Mouse (Mus musculus) spleen, adult 18-20 months (tissue): ENCODE results near the gene Pwp2.
A peak's percentile ranks its signal among the peaks of the same experiment; 100 is the strongest.
"Not testable (repeated sequence)": the region's sequence is repeated elsewhere in the genome, so short reads cannot be mapped to it uniquely, and the experiment has no call there.

Source experiments
- DNase-seq, 2 experiments: peaks; one replicate each; pipeline ENCODE4 v3.0.0; 2022; ENCODE audit warnings: mixed read lengths in 2 of 2

Pwp2 gene

GRCm38 (mm10) chr10:78184531-78185380 lies at the start of gene Pwp2:
Gene Pwp2 (minus strand): TSS chr10:78185149.
- DNase-seq = peak; percentile 79 to 87

- no peak for DNase-seq
These were observed 48.8 kb upstream of the Pwp2 start for GRCm38 (mm10) chr10:78233756-78234155.

- DNase-seq = no peak
These were observed 48.2 kb upstream of the Pwp2 start for GRCm38 (mm10) chr10:78233161-78233560.

- no peak for DNase-seq
These were observed 47.5 kb upstream of the Pwp2 start for GRCm38 (mm10) chr10:78232301-78232980.

DNA sequence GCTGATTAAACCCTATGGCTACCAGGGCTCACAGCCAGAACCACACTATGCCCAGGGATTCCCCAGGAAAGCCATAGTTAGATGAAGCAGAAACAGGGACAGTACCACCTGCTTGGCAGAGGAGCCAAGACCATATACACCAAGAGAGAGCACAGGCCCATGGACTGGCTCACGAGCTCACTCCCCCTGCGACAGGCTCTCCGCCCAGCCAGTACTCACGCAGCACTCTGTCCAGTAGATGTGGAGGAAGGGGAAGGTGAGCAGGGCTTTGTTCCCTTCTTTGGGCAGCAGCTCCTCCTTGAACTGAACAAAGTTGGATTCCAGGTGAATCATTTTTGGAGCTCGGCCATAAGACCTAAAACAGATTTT lies 43.6 kb upstream of the Pwp2 start:
- DNase-seq = no peak

DNA sequence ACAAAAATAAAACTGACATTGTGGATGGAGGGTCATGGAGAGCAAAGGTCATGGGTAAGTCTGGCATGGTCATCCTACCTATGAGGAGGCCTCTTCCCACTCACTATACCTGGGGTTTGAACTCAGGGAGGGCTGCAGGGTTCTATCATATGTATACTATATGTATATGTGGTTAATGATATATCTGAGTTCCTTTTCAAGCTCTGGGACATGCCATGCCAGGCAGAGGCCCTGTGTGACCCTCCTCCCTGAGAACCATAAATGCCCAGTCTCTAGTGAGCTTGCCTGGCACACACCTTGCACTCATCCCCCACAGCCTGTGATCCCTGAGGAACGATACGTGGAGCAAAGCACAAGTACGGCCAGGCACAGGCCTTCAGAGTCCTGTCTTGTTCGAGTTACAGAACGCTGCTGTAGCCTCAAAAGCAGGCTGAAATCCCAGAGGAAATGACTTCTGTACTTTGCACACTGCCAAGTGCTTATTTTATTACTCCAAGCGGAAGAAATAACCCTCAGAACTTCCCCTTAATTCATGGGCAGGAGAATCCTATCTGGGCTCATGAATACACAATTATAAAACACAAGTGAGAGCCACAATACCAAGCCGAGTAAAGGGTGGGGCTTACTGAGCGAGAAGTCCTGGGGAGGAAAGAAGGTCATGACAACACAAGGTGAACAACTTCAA lies 43.1 kb upstream of the Pwp2 start:
- DNase-seq = no peak

DNA sequence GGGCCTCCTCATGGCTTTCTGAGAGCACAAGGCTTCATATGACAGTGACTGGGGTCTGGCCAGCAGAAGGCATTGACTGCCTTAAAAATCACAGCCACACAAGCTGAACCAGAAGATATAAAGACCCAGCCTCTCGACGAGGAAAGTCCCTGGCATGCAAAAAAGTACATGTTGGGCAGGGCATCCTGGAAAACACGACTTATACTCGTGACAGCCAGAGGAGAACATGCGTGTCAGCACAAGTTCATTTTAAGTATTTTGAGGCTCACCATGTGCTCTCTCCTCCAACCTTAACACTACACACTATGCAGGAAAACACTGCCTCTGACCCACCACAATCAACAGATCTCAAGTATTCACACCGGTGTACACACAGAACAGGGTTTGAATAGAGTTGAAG lies 39.2 kb upstream of the Pwp2 start:
- DNase-seq = no peak

DNA sequence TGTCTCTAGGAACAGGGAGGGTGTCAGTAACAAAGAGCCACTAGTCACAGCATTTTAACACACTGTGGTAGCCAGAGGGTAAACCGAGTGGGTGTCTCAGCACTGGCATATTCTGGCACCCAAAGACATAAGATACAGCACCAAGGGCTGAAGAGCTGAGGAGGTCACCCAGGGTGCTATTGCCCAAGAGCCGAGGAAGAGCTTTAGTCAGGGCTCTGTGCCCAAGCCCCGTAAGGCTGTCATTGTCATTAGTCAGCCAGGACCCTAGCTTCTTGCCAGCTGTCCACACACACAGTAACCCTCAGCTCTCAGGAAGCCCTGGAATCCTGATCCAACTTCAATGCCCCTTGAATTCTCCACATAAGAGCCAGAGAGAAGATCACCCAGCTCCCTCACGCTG lies 38.0 kb upstream of the Pwp2 start:
- DNase-seq = no peak

- no peak for DNase-seq
These were observed 36.4 kb upstream of the Pwp2 start for GRCm38 (mm10) chr10:78221315-78221714.

DNA sequence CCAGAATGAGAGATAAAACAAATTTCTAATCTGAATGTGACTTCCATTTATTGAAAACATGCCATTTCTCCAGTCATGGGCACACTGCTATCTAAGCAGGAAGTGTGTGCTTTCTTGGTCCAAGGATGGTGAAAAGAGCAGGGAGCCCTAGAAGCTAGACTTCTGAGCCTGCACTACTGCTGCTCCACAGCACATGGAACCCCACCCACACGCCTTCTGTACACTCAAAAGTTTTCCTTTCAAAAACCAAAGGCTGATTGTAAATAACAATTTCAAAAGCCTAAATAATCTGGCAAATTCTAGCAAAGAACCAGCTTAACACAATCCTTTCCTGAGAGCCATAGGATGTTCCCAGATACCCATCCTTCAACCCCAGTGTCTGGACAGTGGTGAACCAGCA lies 34.6 kb upstream of the Pwp2 start:
- no peak for DNase-seq

DNA sequence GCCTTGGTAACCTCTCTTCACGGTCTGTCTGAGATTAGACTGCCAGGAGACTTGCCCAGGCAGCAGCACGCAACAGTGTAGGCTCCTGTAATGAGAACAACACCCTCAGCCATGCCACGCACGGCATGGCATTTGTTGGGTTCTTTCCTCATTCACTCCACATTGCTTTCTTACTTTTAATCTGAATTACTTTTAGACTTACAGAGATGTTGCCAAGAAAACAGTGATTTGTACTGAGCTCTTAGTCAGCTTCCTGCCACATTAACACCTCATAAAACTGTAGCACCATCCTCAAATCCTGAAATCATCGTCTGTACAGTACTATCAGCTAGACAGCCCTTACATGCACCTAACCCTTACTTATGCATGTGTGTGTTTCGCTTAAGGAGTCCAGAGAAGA lies 33.6 kb upstream of the Pwp2 start:
- no peak for DNase-seq

GRCm38 (mm10) chr10:78216376-78217083 lies 31.6 kb upstream of the Pwp2 start:
- no peak for DNase-seq

GRCm38 (mm10) chr10:78214371-78214770 lies 29.4 kb upstream of the Pwp2 start:
- DNase-seq = no peak

DNA sequence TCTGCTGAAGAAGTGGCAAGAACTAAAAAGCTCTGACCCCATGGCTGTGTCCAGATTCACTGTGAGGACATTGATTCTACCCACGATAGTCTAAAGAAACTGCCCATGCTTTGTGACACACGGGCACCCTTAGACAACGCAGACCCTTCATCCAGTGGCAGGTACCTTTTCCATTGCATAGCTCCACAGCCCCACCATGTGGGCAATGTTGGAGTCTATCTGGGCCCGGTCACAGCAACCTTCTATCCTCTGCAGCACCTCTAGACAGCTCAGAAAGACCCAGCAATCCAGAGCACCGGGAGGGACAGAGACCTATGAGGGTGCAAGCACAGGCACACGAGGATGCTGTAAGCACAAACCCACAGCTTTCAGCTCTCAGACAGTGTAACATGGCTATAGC lies 26.4 kb upstream of the Pwp2 start:
- peak in 1 of 2 experiments; percentile 37 for DNase-seq

DNA sequence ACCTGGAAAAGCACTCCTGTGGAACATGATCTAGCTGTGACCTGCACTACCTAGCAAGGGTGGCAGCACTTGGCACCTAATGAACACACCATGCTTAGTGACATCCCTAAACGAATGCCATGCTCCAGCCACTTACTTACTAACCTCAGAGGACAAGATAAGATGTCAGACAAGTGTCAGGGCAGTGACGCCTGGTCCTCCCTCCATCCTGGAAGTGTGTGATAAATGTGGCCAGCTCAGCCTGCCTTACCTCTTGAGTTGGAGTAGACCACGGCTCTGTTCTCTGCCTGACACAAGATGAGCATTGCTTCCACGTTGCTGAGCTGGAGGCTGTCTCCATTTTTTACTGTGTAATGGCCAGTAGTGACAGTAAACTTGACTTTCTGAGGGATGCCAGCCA lies 16.2 kb upstream of the Pwp2 start:
- no peak for DNase-seq

DNA sequence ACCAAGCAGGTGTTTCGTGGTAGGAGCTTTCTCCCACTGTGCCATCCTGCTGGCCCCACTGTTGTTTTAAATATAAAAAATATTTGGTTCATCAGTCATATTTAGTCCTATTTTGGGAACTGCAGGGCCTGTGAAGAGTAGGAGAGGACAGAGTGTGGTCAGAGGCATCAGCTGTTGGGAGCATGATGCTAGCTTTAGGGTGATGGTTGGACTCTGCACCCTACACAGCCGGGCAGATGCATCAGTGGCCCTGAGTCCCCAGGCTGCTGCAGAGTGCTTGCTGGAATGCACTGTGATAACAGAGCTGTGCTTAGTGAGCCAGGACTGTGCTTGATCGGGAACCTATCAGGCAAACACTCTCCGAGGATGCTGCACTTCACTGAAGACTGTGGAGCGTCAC lies 8.0 kb upstream of the Pwp2 start:
- DNase-seq = no peak

DNA sequence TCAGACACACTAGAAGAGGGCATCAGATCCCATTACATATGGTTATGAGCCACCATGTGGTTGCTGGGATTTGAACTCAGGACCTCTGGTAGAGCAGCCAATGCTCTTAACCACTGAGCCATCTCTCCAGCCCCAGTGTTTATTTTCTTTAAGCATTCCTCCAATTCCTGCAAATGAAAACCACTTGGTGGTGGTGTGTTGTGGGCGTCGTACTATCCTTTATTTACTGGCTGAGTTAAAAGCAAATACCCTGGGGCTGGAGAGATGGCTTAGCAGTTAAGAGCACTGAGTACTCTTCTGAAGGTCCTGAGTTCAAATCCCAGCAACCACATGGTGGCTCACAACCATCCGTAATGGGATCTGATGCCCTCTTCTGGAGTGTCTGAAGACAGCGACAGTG lies 1.1 kb upstream of the Pwp2 start:
- not testable (repeated sequence) for DNase-seq

DNA sequence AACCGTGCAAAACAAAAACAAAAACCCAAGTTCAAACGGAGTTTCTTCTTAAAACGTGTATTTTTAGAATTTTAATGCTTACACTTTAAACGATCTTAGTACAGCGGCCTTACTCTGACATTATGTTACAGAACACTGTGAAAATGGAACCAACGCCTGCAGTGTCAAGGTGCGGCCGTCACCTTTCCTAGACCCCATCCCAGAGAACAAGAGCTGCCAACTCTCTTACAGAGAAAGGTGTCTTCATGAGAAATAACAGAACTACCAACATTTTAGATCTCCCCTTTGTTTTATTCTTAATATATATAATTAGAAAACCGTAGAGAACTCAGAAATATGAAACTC lies 404 bp upstream of the Pwp2 start:
- DNase-seq = no peak

GRCm38 (mm10) chr10:78183577-78183976 lies 1.4 kb downstream of the Pwp2 start:
- no peak for DNase-seq

GRCm38 (mm10) chr10:78182321-78182720 lies 2.6 kb downstream of the Pwp2 start:
- no peak for DNase-seq

DNA sequence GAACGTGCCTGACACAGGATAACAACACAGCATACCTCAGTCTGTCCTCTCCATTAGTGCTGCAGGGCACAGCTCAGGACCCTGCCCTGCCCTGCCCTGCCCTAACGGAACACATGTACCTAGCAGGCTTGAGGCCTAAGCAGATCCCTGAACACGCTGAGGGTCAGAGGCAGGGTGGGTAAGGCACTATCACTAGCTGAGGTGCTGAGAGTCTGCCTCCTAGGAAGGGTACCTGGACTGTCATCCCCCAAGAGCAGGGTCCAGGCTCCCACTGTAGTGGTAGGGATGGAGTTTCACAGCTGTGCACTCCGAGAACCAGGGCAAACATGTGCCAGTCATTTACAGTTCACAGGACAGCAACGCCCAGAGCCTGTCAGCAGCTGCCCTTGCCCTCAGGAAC lies 10.5 kb downstream of the Pwp2 start:
- DNase-seq = no peak

DNA sequence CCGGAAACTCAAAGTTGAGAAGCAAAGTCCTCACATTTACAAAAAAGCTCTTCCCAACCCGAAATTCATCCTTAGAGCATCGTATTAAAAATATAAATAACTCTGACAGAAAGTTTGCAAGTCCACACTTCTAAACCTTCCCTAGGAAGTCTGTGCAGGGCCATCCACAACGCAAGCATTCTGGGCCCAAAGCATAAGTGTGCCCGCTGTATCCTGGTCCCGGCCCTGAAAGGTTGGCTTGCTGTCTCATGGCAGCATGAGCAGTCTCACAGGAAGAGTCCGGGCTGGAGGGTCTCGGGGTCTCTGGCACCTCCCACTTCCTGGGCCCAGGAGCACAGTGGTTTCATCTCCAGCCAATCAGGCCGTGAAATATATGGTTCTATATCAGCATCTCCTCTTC lies 13.4 kb downstream of the Pwp2 start:
- no peak for DNase-seq

DNA sequence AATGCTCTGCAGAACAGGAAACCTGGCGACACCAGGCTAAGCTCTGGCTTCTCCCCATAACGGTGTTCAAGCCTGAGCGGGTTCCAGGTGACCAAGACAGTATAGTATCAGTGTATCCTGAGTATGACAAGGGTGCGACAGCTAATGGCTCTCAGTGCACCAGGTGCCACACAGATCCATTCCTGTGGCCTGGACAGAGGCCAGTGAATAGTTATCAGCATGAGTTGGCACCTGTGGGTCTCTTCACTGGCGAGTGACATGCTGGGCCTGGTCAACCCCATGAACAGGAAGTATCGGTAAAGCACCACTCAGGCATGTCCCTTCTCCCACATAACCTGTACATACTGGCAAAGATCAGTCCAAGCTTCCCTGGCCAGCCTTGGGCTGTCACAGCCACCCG lies 13.9 kb downstream of the Pwp2 start:
- no peak for DNase-seq
